Mouse (Mus musculus) spleen, postnatal 14 days (tissue): ENCODE measurements around the gene Spata18.

ENCODE experiments used
- DNase-seq, 2 experiments: peaks; one replicate each; pipeline ENCODE4 v3.0.0; 2021 to 2022; ENCODE audit warnings: low spot score in 2 of 2

Gene Spata18

DNA sequence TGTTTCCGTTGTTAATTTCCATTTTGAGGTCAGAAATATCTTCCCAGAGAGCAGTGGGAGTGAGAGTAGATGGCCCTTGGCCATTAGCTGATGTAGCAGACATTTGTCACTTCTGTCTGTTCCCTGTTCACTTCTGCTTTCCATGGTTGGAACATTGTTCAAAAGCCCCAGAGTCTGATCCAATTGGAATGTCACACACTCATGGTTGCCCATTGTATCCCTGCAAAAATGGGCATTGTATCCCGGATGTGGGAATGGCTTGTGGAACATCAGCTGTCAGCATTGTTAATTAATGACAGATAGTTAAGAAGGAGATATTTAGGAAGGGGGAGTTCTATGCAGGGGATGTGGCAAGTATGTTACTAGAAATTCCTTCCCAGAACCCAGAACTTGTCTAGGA, 65.8 kb downstream of the Spata18 start:
- DNase-seq: no peak

DNA sequence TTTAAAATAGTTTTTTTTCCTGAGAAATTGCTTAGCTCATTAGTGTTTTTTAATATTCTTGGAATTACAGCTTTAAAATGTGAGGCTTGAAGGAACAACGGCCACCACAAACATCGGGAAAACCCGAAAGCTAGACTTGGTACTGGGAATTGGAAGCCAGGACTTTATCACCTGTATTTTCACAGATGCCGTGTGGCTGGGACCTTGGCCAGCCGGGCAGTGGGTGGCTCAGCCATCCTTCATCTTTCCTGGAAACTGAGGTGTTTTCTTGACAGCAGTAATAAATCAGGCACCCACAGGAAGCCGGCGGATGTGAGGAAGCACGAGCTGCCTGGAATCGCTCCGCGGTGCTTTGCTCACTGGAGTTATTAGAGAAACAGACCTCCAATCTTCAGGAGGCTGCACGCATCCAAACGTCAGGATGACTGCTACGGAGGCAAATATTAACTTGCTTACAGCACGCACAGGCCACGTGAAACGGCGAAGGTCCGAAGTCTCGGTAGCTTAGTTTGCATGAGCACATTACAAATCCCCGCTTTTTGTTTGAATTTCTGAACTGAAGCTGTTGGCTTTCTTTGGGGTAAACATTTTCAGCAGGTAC, 70.6 kb downstream of the Spata18 start:
- no peak for DNase-seq

DNA sequence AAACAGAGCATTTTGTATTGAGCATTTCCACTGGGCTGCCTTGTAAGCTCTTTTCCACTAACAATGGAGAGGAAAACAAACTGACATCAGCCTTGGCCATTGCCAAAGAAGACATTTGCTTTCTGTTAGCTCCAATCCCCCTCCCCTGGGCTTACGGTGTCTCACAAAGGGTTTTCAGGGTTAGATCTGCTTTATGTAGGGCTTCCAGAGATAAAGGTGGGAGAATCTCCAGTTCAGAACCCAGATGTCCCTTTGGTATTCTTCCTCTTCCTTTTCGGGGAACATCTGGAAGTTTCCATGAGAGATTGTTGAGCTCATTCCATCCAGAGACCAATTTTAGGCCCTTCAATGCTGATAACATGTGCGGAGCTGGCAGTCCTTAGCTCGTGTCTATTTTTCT, 74.8 kb downstream of the Spata18 start:
- no peak for DNase-seq

DNA sequence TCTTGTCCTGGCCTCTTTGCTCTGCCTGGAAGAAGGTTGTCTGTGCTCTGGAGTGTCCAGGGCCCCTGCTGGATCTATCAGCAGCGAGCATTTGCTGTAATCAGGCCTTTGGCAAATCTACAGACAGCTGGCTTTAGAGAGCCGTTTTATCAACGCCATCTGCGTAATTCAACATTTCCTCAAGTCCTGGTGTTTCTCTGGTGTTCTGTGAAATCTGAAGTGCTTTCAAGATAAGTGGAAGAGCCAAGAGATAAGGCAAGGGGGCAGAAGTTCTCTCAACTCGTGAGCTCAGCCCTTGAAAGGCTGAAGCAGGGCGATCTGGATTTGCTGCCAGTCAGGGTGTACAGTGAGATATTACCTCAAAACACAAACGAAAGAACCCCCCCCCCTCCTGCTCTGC, 77.5 kb downstream of the Spata18 start:
- no peak for DNase-seq
